Mouse (Mus musculus): Measurements from ENCODE around the gene Wipf3. TPM values are rescaled to one million over a fixed set of nuclear protein-coding genes. Genes with fewer than 3 reads are reported as not detected.

The Wipf3 gene
- total and polyA plus RNA-seq, 3 experiments: 0.64 to 1.3 (median 1.2) TPM

- H3K9ac ChIP-seq (ENCODE audit: insufficient read depth, low read depth): peak overlapping the region; percentile 17
- no peak overlapping the region for H3K27ac ChIP-seq (ENCODE audit: insufficient read depth, low read depth)
- dilution Hi-C loops (cut with MboI; ENCODE audit: extremely low pct_ligation_motif_present, extremely low pct_unique_long_range_greater_than_20kb, low sequenced_read_pairs) (no loop called here), in situ Hi-C loops (cut with MboI; ENCODE audit: low pct_ligation_motif_present, low pct_unique_long_range_greater_than_20kb, low sequenced_read_pairs) (no loop called here)
- TF ChIP-seq RAD21 (IDR thresholded peaks at IDR 0.05; ENCODE audit: low read depth, low read length): no peak
- TF ChIP-seq SIN3A (IDR thresholded peaks at IDR 0.05; ENCODE audit: low read length): peak; percentile 38; the same call in 1 of the 2 replicates
- TF ChIP-seq POLR2AphosphoS2 (IDR thresholded peaks at IDR 0.05; ENCODE audit: low read depth, low read length): no peak
- no peak for TF ChIP-seq HCFC1 (IDR thresholded peaks at IDR 0.05; ENCODE audit: low read depth, low read length)
- TF ChIP-seq MXI1 (IDR thresholded peaks at IDR 0.05; ENCODE audit: low read depth, low read length): no peak
- TF ChIP-seq ETS1 (conservative IDR thresholded peaks at IDR 0.05; ENCODE audit: low read depth, low read length): peak; percentile 43; the same call in 1 of the 2 replicates
- no peak for TF ChIP-seq USF2 (conservative IDR thresholded peaks at IDR 0.05; ENCODE audit: low read depth, low read length)
- TF ChIP-seq TCF12 (IDR thresholded peaks at IDR 0.05; ENCODE audit: low read depth, low read length): 0 out of 2 replicates have a peak, but pooled peaks have one; percentile 29
- no peak for TF ChIP-seq PAX5 (IDR thresholded peaks at IDR 0.05; ENCODE audit: low read length)
- no peak for TF ChIP-seq NRF1 (IDR thresholded peaks at IDR 0.05; ENCODE audit: low read depth, low read length)
- no peak for TF ChIP-seq BHLHE40 (IDR thresholded peaks at IDR 0.05; ENCODE audit: low read depth, low read length)
- no peak for TF ChIP-seq MEF2A (IDR thresholded peaks at IDR 0.05; ENCODE audit: borderline replicate concordance, low read depth, low read length)
- no peak for TF ChIP-seq MAFK (IDR thresholded peaks at IDR 0.05; ENCODE audit: insufficient replicate concordance, low read length)
- TF ChIP-seq JUN (IDR thresholded peaks at IDR 0.05; ENCODE audit: insufficient read depth, low read depth, low read length): no peak
- peak; percentile 25; the same call in 1 of the 2 replicates for TF ChIP-seq NELFE (IDR thresholded peaks at IDR 0.05; ENCODE audit: low read depth, low read length)
- no peak for TF ChIP-seq E2F4 (IDR thresholded peaks at IDR 0.05; ENCODE audit: insufficient replicate concordance, low read depth, low read length)
- TF ChIP-seq JUND (conservative IDR thresholded peaks at IDR 0.05; ENCODE audit: low read depth, low read length): no peak
- TF ChIP-seq ZNF384 (IDR thresholded peaks at IDR 0.05; ENCODE audit: low read depth, low read length): peak; percentile 94
- no peak for TF ChIP-seq CHD2 (IDR thresholded peaks at IDR 0.05; ENCODE audit: low read length)
- no peak for TF ChIP-seq SMC3 (IDR thresholded peaks at IDR 0.05; ENCODE audit: low read depth, low read length)
- 0 out of 2 replicates have a peak, but pooled peaks have one; percentile 29 for TF ChIP-seq IRF4 (IDR thresholded peaks at IDR 0.05; ENCODE audit: low read depth, low read length)
- TF ChIP-seq MAZ (IDR thresholded peaks at IDR 0.05; ENCODE audit: low read depth, low read length): no peak
- TF ChIP-seq CHD1 (IDR thresholded peaks at IDR 0.05; ENCODE audit: low read depth, low read length): no peak
- 0 out of 2 replicates have a peak, but pooled peaks have one; percentile 18 for TF ChIP-seq MAX (IDR thresholded peaks at IDR 0.05; ENCODE audit: low read length)
- no peak for TF ChIP-seq TBP (conservative IDR thresholded peaks at IDR 0.05; ENCODE audit: low read depth, low read length)
- no peak for TF ChIP-seq ZC3H11A (IDR thresholded peaks at IDR 0.05; ENCODE audit: low read depth, low read length)
- no peak for TF ChIP-seq ELF1 (IDR thresholded peaks at IDR 0.05; ENCODE audit: low read depth, low read length)
- TF ChIP-seq USF1 (IDR thresholded peaks at IDR 0.05; ENCODE audit: low read depth, low read length): no peak
- TF ChIP-seq GABPA (IDR thresholded peaks at IDR 0.05; ENCODE audit: insufficient replicate concordance, low read depth, low read length): no peak
- no peak for TF ChIP-seq KAT2A (IDR thresholded peaks at IDR 0.05; ENCODE audit: insufficient replicate concordance, low read length)
- TF ChIP-seq ZKSCAN1 (IDR thresholded peaks at IDR 0.05; ENCODE audit: borderline replicate concordance, low read depth, low read length): no peak
- peak; percentile 40; the same call in 1 of the 2 replicates for TF ChIP-seq MYC (IDR thresholded peaks at IDR 0.05; ENCODE audit: low read depth, low read length)
- TF ChIP-seq RCOR1 (conservative IDR thresholded peaks at IDR 0.05; ENCODE audit: low read depth, low read length): no peak
- no peak for TF ChIP-seq CTCF (conservative IDR thresholded peaks at IDR 0.05 in 1 of 2, IDR thresholded peaks at IDR 0.05 in 1 of 2; ENCODE audit: low read depth in 2 of 2, low read length in 2 of 2)
- TF ChIP-seq EP300 (IDR thresholded peaks at IDR 0.05; ENCODE audit: low read length): no peak
- TF ChIP-seq ZMIZ1 (IDR thresholded peaks at IDR 0.05; ENCODE audit: low read depth, low read length): no peak
- TF ChIP-seq POLR2A (IDR thresholded peaks at IDR 0.05; ENCODE audit: low read depth, low read length): peak; percentile 35; the same call in 1 of the 2 replicates
- no peak for TF ChIP-seq UBTF (IDR thresholded peaks at IDR 0.05; ENCODE audit: low read depth, low read length)
- no peaks in the 10 kb centered on the region for H3K79me2 ChIP-seq (replicated peaks; ENCODE audit: control insufficient read depth, extremely low read depth, insufficient read depth, poor library complexity, severe bottlenecking)
- H3K36me3 ChIP-seq (replicated peaks in 1 of 2; ENCODE audit: control insufficient read depth in 1 of 2, insufficient read depth in 1 of 2, low read length in 1 of 2): no peaks in the 10 kb centered on the region
- peaks cover 12 to 66% of the 10 kb centered on the region in 2 experiments for H3K4me1 ChIP-seq (ENCODE audit: control insufficient read depth in 1 of 2, insufficient read depth in 2 of 2)
- peaks cover 18% of the 10 kb centered on the region for H3K27me3 ChIP-seq (replicated peaks)
- peak overlapping the region; percentile 82 for H3K4me2 ChIP-seq (ENCODE audit: insufficient read depth, low read depth, poor library complexity, severe bottlenecking)
- peak; percentile 65 for DNase-seq (ENCODE audit: extremely low read depth)
- H3K9me3 ChIP-seq (replicated peaks; ENCODE audit: low read length): no peaks in the 10 kb centered on the region
- no peak overlapping the region for H3K4me3 ChIP-seq (replicated peaks in 1 of 3; ENCODE audit: low read depth in 2 of 3, low read length in 2 of 3, poor library complexity in 1 of 3)
These were observed 3.6 kb downstream of the Wipf3 start for GRCm38 (mm10) chr6:54432806-54433545.
